Mouse (Mus musculus): ENCODE data around the gene Pde6c. TPM values are rescaled to one million over a fixed set of nuclear protein-coding genes. Genes with fewer than 3 reads are reported as not detected.

Gene Pde6c
- polyA plus RNA-seq (2012; rRNA removed), result not detected in 2 replicates

DNA sequence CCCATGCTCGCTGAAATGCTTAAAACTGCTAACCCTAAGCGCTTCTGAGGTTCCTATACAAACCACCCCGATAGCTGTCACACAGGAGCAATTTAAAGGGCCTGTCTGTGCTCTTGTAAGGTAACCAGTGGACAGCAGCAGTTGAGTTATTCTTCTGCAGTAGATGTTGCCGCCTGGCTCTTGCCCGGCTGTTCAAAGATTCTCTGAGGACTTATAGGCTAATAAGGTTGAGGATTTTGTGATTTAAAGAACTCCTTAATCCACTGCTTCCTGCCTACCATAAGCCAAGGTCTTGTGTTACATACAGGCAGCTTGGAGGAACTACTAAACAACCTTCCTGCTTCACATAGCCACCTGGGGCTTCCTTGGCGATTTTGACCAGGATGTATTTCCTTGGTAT lies at the start of gene Pde6c:
Gene Pde6c, plus strand, starts transcription at position 301 of the 400 bp plus-strand sequence.

DNA sequence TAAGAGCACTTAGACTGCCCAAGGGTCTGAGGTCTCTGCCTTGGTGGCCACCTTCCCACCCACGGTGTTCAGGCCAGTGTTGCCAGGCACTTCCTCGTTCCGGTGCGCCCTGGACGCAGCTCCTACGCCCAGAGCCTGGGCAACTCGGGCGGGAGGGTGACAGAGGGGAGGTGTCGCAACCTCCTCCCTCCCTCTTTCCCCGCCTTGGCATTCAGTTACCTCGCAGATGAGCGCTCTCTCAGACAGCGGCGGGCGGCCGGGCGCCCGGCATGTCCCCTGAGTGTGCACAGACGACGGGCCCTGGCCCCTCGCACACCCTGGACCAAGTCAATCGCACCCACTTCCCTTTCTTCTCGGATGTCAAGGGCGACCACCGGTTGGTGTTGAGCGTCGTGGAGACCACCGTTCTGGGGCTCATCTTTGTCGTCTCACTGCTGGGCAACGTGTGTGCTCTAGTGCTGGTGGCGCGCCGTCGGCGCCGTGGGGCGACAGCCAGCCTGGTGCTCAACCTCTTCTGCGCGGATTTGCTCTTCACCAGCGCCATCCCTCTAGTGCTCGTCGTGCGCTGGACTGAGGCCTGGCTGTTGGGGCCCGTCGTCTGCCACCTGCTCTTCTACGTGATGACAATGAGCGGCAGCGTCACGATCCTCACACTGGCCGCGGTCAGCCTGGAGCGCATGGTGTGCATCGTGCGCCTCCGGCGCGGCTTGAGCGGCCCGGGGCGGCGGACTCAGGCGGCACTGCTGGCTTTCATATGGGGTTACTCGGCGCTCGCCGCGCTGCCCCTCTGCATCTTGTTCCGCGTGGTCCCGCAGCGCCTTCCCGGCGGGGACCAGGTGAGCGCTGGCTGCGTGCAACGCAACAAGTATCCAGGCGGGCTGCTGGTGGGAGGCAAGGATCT lies 35.5 kb upstream of the Pde6c start, which contains the start of gene Ffar4:
Gene Ffar4, plus strand, starts transcription at position 214 of the 901 bp plus-strand sequence.

GRCm38 (mm10) chr19:38125219-38125610 lies 7.4 kb upstream of the Pde6c start, which contains the start of gene Rbp4:
TSS of gene Rbp4 (minus strand) at chr19:38125281.

GRCm38 (mm10) chr19:38223905-38224684 lies 91.5 kb downstream of the Pde6c start, which contains the start of gene Fra10ac1:
TSS of gene Fra10ac1 (minus strand) at chr19:38224156.

Other genes with a start within 250 kb of the Pde6c start
- 7.1 TPM in 2 replicates for gene Myof, start 89.2 kb upstream of the Pde6c start, polyA plus RNA-seq (2012; rRNA removed)
- 0.61 and 0.84 TPM in 2 replicates for gene Cep55, start 77.8 kb upstream of the Pde6c start, polyA plus RNA-seq (2012; rRNA removed)
- 2.4 and 5.5 TPM in 2 replicates for gene Ffar4, start 35.7 kb upstream of the Pde6c start, polyA plus RNA-seq (2012; rRNA removed)
- 8.1 and 10.7 TPM in 2 replicates for gene Rbp4, start 7.5 kb upstream of the Pde6c start, polyA plus RNA-seq (2012; rRNA removed)
- 0.33 and 1.0 TPM in 2 replicates for gene Fra10ac1, start 91.4 kb downstream of the Pde6c start, polyA plus RNA-seq (2012; rRNA removed)
- gene Lgi1, start 131.8 kb downstream of the Pde6c start, polyA plus RNA-seq (2012; rRNA removed), result 0.03 and 0.09 TPM in 2 replicates

Measured in stomach, adult 2 months (tissue).